Mouse (Mus musculus): ENCODE measurements around the gene Six3. TPM values are rescaled to one million over a fixed set of nuclear protein-coding genes. Genes with fewer than 3 reads are reported as not detected.
A peak's percentile ranks its signal among the peaks of the same experiment; 100 is the strongest.

The Six3 gene
- polyA plus RNA-seq (2016; fragmentation: Nextera tagmentation; extraction: Ambion mirVana), result 13.1 and 15.5 TPM in 2 replicates

DNA sequence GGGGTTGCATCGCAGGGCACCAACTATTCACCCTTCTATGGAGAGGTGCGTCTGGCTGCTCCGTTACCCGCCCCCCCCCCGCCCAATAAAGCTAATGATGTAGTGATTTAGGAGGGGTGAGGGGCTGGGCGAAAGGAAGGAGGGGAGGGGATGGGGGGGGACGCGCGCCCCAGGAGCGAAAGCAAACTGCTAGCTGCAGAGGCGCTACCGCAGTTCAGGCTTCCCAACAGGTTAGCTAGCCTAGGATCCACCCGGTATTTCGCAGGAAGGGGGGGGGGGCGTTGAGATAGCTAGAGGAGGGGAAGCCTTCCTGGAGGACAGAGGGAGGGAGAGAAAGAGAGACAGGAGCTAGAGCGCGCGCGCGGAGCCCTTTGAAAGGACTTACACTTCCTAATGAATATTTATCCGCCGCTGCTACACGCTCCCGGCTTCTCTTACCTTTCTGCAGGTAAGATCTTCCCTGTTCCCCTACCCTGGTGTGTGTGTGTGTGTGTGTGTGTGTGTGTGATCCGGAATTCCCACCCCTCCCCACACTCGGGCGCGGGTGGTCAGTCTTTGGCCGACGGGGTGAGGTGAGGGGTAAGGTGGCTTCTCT, at the start of gene Six3:
Gene Six3, plus strand, starts transcription at position 343 of the 595 bp plus-strand sequence.
- Histone ChIP-seq H3K4me3 (peak within 1 kb of the TSS; percentile 76), H3K9me3 (no peaks in the 10 kb centered on the region), H3K4me1 (peaks cover 92% of the 10 kb centered on the region), H3K27ac (peak within 1 kb of the TSS; percentile 95), H3K36me3 (replicated peaks) (peaks cover 7% of the 10 kb centered on the region; the same call in 1 of the 2 replicates), H3K27me3 (ENCODE audit: poor library complexity, severe bottlenecking) (peaks cover 100% of the 10 kb centered on the region)
- peak; percentile 37 for DNase-seq (ENCODE audit: extremely low spot score, low spot score)
- 1% methylated on average over 29 of the region's 30 CpGs for WGBS

DNA sequence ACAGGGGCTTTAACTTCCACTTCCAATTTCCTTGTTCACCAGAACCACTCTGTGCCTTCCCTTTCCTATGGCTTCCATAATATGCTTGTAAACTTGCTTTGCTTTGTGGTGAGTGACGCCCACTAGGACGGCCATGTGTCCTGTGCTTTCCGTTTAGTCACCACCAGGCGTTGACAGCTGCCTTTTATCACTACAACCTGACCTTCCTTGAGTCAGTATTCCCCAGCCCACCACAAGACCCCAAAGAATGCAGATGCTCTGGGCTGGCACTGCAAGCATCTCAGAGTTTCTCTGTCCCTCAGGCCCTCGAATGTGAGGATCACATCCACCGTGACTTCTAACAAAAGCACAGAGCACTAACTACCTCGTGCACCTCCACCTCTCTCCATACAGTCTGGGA, 49.3 kb upstream of the Six3 start:
- WGBS, result 87% methylated on average over 7 of the region's 7 CpGs
- no peak overlapping the region for H3K27ac ChIP-seq
- no peaks in the 10 kb centered on the region; the same call in 1 of the 2 replicates for H3K27me3 ChIP-seq (ENCODE audit: poor library complexity, severe bottlenecking)
- peaks cover 6% of the 10 kb centered on the region; the same call in 1 of the 2 replicates for H3K9me3 ChIP-seq
- no peak for DNase-seq (ENCODE audit: extremely low spot score, low spot score)
- H3K36me3 ChIP-seq (replicated peaks), result no peaks in the 10 kb centered on the region
- H3K4me3 ChIP-seq, result no peak overlapping the region
- H3K4me1 ChIP-seq, result no peaks in the 10 kb centered on the region

DNA sequence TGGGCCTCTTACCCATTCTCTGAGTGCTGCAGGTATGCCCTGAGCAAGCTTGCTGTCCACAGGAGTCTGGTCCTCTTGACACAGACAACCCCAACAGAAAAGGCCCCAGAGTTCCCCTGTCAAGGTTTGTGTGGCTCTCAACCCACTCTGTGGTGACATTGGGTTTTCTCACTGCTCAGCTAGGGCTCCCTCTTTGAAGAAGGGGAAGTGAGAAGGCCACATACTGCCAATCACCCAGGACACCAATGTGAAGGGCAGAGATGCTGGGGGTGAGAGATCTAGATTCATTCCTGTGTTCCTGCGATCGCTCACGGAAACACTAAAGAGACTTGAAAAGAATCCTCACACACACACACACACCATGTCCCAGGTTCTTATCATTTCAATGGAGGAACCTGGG, 39.4 kb upstream of the Six3 start:
- WGBS, result 92% methylated on average over 3 of the region's 3 CpGs
- H3K4me3 ChIP-seq, result no peak overlapping the region
- H3K36me3 ChIP-seq (replicated peaks), result no peaks in the 10 kb centered on the region

DNA sequence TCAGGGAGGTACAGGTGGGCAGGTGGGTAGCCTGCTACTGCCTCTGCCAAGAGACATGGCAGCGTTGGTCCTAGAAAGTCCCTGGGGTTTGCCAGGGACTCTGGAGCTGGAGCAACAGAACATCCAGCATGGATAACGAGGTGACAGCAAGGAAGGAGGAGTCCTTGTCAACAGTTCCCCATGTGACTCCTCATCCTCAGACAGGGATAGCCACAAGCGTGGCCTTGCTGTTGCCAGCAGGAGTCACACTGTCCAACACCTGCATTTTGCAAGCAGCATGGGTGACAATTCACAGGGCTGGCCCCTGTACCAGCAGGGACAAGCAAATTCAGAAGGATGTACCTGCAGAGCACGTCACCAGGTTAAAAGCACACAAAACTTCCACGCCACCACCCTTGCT, 35.1 kb upstream of the Six3 start:
- Histone ChIP-seq H3K36me3 (replicated peaks) (no peaks in the 10 kb centered on the region), H3K27ac (no peak overlapping the region), H3K4me3 (no peak overlapping the region), H3K4me1 (peaks cover 8% of the 10 kb centered on the region), H3K27me3 (ENCODE audit: poor library complexity, severe bottlenecking) (peaks cover 28% of the 10 kb centered on the region), H3K9me3 (no peaks in the 10 kb centered on the region)
- 79% methylated on average over 5 of the region's 5 CpGs for WGBS
- no peak for DNase-seq (ENCODE audit: extremely low spot score, low spot score)

More for the DNA sequence above, 39.4 kb upstream of the Six3 start:
- DNase-seq (ENCODE audit: extremely low spot score, low spot score), result no peak
- Histone ChIP-seq H3K27ac (no peak overlapping the region), H3K27me3 (ENCODE audit: poor library complexity, severe bottlenecking) (peaks cover 21% of the 10 kb centered on the region; the same call in 1 of the 2 replicates), H3K4me1 (peaks cover 6% of the 10 kb centered on the region; the same call in 1 of the 2 replicates), H3K9me3 (no peaks in the 10 kb centered on the region)

DNA sequence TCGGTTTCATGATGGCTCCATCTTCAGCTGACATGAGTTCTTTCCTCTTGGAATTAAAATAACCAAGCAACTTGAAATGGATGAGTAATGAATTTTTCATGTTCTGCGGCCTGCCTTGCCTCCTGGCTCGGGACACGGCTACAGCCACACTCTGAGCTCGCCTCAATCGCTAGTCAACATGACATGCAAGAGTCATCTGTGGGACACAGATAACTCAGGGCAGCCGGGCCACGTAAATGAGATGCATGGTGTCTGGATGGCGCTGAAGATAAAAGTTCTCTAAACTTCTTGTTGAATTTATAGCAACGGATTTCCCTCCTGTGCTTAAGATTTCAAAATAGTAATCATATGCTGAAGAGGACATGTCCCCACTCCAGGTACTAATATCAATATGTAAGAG, 34.1 kb upstream of the Six3 start:
- H3K27me3 ChIP-seq (ENCODE audit: poor library complexity, severe bottlenecking), result peaks cover 28% of the 10 kb centered on the region
- H3K4me3 ChIP-seq, result no peak overlapping the region
- H3K27ac ChIP-seq, result no peak overlapping the region
- H3K9me3 ChIP-seq, result no peaks in the 10 kb centered on the region
- peaks cover 8% of the 10 kb centered on the region for H3K4me1 ChIP-seq
- 95% methylated on average over 10 of the region's 10 CpGs for WGBS
- H3K36me3 ChIP-seq (replicated peaks), result no peaks in the 10 kb centered on the region
- no peak for DNase-seq (ENCODE audit: extremely low spot score, low spot score)

DNA sequence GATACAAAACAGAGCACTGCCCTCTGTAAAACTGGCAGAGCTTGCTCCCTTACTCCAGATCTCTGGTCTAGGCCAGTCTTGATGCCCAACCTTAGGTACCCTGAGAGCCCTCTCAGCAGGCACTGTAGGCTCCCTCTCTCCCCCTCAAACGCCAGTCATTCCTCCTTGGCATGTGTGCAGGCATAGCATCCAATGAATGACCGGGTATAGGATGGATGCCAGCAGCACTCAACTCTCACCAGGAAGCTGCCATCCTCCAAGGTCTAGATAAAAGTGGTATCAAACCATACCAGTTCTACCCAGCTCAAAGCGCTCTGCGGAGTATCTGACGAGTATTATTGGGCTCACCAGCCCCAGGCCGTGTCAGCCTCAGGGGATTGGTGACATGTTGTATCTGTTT, 33.2 kb upstream of the Six3 start:
- DNase-seq (ENCODE audit: extremely low spot score, low spot score), result no peak
- H3K27me3 ChIP-seq (ENCODE audit: poor library complexity, severe bottlenecking), result peaks cover 24% of the 10 kb centered on the region
- WGBS, result 94% methylated on average over 6 of the region's 6 CpGs
- no peaks in the 10 kb centered on the region for H3K36me3 ChIP-seq (replicated peaks)
- no peaks in the 10 kb centered on the region for H3K9me3 ChIP-seq
- H3K4me1 ChIP-seq, result peaks cover 11% of the 10 kb centered on the region
- H3K4me3 ChIP-seq, result no peak overlapping the region
- H3K27ac ChIP-seq, result no peak overlapping the region

DNA sequence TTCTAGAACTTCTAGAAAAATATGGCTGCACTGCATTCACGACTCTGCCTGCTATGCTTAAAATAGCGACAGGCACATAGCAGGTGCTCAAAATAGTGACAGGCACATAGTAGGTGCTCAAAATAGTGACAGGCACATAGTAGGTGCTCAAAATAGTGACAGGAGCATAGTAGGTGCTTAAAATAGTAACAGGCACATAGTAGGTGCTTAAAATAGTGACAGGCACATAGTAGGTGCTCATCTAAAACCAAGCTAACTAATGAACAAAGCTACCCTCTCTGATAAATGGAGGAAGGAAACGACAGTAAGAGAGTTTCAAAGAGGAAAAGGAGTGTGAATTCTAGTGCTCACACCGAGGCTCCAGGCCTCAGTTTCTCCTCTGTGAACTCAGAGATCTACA, 29.2 kb upstream of the Six3 start:
- no peak for DNase-seq (ENCODE audit: extremely low spot score, low spot score)
- Histone ChIP-seq H3K9me3 (no peaks in the 10 kb centered on the region), H3K4me3 (no peak overlapping the region), H3K4me1 (peaks cover 6% of the 10 kb centered on the region; the same call in 1 of the 2 replicates), H3K36me3 (replicated peaks) (no peaks in the 10 kb centered on the region), H3K27me3 (ENCODE audit: poor library complexity, severe bottlenecking) (peaks cover 7% of the 10 kb centered on the region; the same call in 1 of the 2 replicates), H3K27ac (no peak overlapping the region)
- WGBS, result 92% methylated on average over 4 of the region's 4 CpGs

DNA sequence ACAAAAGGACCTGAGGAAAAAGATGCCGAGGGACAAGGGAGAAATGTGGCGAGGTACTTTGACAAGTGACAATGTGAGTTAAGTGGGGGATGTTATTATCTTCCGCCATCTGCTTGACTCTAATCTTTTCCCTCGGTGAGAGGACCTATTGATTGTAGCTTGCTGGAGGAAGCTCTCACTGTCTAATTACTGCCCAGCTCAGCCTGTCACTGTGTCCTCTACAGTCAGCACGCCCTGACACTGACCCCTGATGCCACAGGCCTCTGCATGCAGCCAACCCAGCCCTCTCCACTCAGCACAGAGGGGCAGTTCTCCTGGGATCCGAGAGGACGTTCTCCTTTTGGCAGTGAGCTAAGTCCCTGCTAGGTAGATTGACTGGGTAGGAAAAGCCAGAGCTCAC, 28.8 kb upstream of the Six3 start:
- Histone ChIP-seq H3K4me3 (no peak overlapping the region), H3K4me1 (peaks cover 6% of the 10 kb centered on the region; the same call in 1 of the 2 replicates), H3K36me3 (replicated peaks) (no peaks in the 10 kb centered on the region), H3K27ac (0 out of 2 replicates have a peak overlapping the region, but pooled peaks have one; percentile 52), H3K9me3 (no peaks in the 10 kb centered on the region), H3K27me3 (ENCODE audit: poor library complexity, severe bottlenecking) (peaks cover 7% of the 10 kb centered on the region; the same call in 1 of the 2 replicates)
- 59% methylated on average over 7 of the region's 7 CpGs for WGBS
- no peak for DNase-seq (ENCODE audit: extremely low spot score, low spot score)

DNA sequence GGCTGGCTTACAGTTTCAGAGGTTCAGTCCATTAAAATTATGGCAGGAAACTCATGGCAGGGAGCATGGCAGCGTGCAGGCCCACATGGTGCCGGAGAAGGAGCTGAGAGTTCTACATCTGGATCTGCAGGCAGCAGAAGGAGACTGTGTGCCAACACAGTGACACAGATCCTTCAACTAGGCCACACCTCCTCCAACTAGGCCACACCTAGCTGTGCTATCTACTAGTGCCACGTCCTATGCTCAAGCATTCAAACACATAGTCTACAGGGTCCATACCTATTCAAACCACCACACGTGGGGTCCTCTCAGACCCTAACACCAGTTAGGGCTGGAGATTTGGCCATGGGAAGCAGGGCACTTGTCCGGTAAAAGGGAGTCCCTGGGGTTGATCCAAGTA, 27.6 kb upstream of the Six3 start:
- H3K9me3 ChIP-seq, result no peaks in the 10 kb centered on the region
- H3K27me3 ChIP-seq (ENCODE audit: poor library complexity, severe bottlenecking), result peaks cover 7% of the 10 kb centered on the region; the same call in 1 of the 2 replicates
- H3K36me3 ChIP-seq (replicated peaks), result no peaks in the 10 kb centered on the region
- no peak for DNase-seq (ENCODE audit: extremely low spot score, low spot score)
- no peak overlapping the region for H3K27ac ChIP-seq
- WGBS, result 92% methylated on average over 5 of the region's 5 CpGs
- H3K4me1 ChIP-seq, result peaks cover 6% of the 10 kb centered on the region; the same call in 1 of the 2 replicates
- H3K4me3 ChIP-seq, result no peak overlapping the region

DNA sequence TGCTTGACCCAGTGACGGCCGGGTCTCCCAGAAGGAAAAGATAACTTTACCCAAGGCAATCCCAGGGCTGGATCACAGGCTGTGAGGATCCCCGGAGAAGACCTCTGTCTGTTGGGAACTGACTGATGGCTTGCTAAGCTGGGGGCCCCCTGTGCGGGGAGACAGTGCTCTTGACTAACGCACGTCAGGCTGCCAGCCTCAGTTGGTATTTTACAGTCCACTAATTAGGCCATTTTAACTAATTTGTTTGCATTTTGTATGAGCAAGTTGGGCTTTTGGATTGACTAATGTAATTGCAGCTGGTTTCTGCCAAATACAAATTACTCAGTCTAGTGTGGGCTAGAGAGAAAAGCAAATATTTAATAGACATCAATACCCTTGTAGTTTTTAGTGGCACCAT, 21.4 kb upstream of the Six3 start:
- no peak for DNase-seq (ENCODE audit: extremely low spot score, low spot score)
- Histone ChIP-seq H3K4me3 (no peak overlapping the region), H3K4me1 (peaks cover 7% of the 10 kb centered on the region), H3K36me3 (replicated peaks) (no peaks in the 10 kb centered on the region), H3K27ac (no peak overlapping the region), H3K27me3 (ENCODE audit: poor library complexity, severe bottlenecking) (peaks cover 14% of the 10 kb centered on the region), H3K9me3 (no peaks in the 10 kb centered on the region)
- WGBS, result 79% methylated on average over 6 of the region's 6 CpGs

DNA sequence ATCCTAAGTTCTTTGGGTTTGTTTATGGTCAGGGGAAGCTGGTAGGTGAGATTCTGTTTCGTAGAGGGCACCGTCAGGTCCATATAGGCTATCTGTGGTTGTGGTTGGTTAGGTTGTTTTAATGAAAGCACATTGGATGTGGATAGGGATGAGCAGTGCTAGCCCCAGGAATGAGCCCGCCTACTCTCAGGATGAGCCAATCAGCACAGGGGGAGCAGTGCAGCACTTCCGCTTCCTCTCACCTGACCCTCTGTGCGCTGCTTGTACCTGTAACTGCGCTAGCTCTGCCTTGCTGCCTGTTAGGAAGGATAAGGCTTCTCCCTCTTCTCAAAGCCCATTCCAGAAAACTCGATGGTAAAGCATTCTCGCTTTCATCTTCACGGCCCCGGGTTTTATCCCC, 17.6 kb upstream of the Six3 start:
- Histone ChIP-seq H3K9me3 (no peaks in the 10 kb centered on the region), H3K36me3 (replicated peaks) (no peaks in the 10 kb centered on the region), H3K27ac (no peak overlapping the region), H3K4me3 (no peak overlapping the region), H3K27me3 (ENCODE audit: poor library complexity, severe bottlenecking) (peaks cover 30% of the 10 kb centered on the region), H3K4me1 (peaks cover 14% of the 10 kb centered on the region)
- 80% methylated on average over 10 of the region's 10 CpGs for WGBS
- no peak for DNase-seq (ENCODE audit: extremely low spot score, low spot score)

DNA sequence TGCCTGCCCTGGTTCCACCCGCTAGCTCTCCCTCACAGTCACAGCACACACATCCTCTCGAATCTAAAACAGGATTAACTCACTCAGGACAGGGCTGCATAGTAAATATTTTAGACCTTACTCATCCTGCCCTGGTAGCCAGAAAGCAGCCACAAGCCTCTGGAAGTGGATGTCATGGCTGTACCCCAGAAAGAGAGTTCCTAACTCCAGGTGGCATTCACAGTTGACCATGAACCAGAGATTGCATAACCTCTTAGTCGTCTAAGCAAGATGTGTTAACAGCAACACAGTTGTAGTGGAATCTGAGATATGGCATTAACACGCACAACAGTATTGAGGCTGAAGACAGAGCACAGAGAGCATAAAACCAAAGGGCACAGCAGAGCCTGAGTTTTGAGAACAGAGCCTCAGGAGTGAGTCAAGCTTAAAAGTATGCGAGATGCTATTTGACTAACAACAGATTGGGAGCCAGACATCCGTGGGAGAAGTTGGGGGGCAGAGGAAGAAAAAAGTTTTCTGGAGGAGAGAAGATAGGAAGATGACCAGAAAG, 17.0 kb upstream of the Six3 start:
- DNase-seq (ENCODE audit: extremely low spot score, low spot score), result no peak
- peaks cover 14% of the 10 kb centered on the region for H3K4me1 ChIP-seq
- WGBS, result 67% methylated on average over 6 of the region's 6 CpGs
- H3K27ac ChIP-seq, result 0 out of 2 replicates have a peak overlapping the region, but pooled peaks have one; percentile 20
- H3K4me3 ChIP-seq, result no peak overlapping the region
- H3K36me3 ChIP-seq (replicated peaks), result no peaks in the 10 kb centered on the region
- no peaks in the 10 kb centered on the region for H3K9me3 ChIP-seq
- H3K27me3 ChIP-seq (ENCODE audit: poor library complexity, severe bottlenecking), result peaks cover 35% of the 10 kb centered on the region

DNA sequence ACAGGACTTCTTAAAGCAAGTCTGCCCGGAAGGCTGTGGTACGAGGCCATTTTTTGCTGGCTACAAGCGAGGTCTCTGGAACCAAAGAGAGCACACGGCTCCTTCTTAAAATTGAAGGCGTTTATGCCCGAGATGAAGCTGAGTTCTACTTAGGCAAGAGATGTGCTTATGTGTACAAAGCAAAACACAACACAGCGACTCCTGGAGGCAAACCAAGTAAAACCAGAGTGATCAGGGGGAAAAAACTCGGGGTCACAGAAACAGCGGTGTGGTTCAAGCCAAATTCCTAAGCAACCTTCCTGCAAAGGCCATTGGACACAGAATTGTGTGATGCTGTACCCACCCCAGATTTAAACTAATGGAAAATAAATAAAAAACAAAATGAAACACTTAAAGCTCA, 13.9 kb upstream of the Six3 start:
- H3K4me3 ChIP-seq, result no peak overlapping the region
- WGBS, result 62% methylated on average over 9 of the region's 9 CpGs
- peaks cover 2% of the 10 kb centered on the region; the same call in 1 of the 2 replicates for H3K36me3 ChIP-seq (replicated peaks)
- peaks cover 29% of the 10 kb centered on the region for H3K4me1 ChIP-seq
- H3K27ac ChIP-seq, result no peak overlapping the region
- H3K27me3 ChIP-seq (ENCODE audit: poor library complexity, severe bottlenecking), result peaks cover 63% of the 10 kb centered on the region
- DNase-seq (ENCODE audit: extremely low spot score, low spot score), result no peak
- no peaks in the 10 kb centered on the region for H3K9me3 ChIP-seq
